Mouse (Mus musculus): ENCODE data around the gene Gm45713.

DNA sequence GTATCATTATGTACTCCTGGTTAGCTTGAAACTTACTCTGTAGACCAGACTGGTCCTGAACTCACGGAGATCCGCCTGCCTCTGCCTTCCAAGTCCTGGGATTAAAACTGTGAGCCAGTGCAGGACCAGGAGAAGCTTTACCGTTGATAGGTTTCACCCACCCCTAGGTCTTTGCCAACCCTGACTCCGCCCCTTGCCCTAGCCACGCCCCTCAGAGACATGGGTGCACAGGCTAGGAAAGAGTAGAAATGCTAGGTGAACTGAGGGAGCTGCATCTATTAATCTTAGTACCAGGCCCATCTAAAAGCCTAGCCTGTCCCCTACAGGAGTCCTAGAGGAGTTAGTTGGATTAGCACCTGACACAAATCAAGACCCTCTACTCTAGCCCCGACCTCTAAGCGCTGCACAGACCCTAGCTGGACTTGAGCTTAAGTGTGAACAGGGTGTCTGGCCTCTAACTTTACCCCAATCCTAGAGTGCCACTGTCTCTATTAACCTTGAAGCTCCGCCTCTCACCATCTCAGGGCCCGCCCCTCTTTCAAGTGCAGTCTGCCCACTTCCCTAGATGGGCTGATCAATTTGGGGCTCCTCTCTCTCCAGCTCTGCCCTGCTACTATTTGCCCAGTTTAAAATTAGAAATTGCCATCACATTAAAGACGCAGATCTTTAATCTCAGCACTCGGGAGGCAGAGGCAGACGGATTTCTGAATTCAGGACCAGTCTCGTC lies 45.6 kb downstream of the Gm45713 start:
- no peak for TF ChIP-seq GATA1 (IDR thresholded peaks at IDR 0.05; ENCODE audit: borderline replicate concordance, low read length)
- TF ChIP-seq FLI1 (IDR thresholded peaks at IDR 0.05; ENCODE audit: low read length) = no peak

All from megakaryocyte, embryonic 14.5 days (primary cell).